Mouse (Mus musculus): Measurements from ENCODE around the gene Prmt3. TPM values are rescaled to one million over a fixed set of nuclear protein-coding genes. Genes with fewer than 3 reads are reported as not detected.

Prmt3 gene
- polyA plus RNA-seq (2017; shearing (Covaris generic)) = 14.4 TPM

GRCm38 (mm10) chr7:49778114-49778901, at the start of gene Prmt3:
Prmt3 (plus strand) TSS chr7:49778346.

GRCm38 (mm10) chr7:49758934-49759571, 19.1 kb upstream of the Prmt3 start, which contains the start of gene Htatip2:
Htatip2 (plus strand) TSS chr7:49759115.

Other genes with a start within 250 kb of the Prmt3 start
- not detected for gene Dbx1, start 141.5 kb upstream of the Prmt3 start, polyA plus RNA-seq (2017; shearing (Covaris generic))
- gene Htatip2, start 19.2 kb upstream of the Prmt3 start, polyA plus RNA-seq (2017; shearing (Covaris generic)) = 50.0 TPM
- not detected for gene Slc6a5, start 131.8 kb downstream of the Prmt3 start, polyA plus RNA-seq (2017; shearing (Covaris generic))
- gene Nell1, start 196.5 kb downstream of the Prmt3 start, polyA plus RNA-seq (2017; shearing (Covaris generic)) = not detected

Measured in activated CD4-positive, CD25-positive, alpha-beta regulatory T cell, adult 9 weeks (primary cell).